Mouse (Mus musculus): ENCODE data around the gene Plekhh2. TPM values are rescaled to one million over a fixed set of nuclear protein-coding genes. Genes with fewer than 3 reads are reported as not detected.

The Plekhh2 gene
- polyA plus RNA-seq (2015; fragmentation: Nextera tagmentation; extraction: Ambion mirVana), result 2.8 and 3.7 TPM in 2 replicates

GRCm38 (mm10) chr17:84511682-84512515 lies at the start of gene Plekhh2:
Gene Plekhh2 (plus strand): TSS chr17:84511895.

GRCm38 (mm10) chr17:84465753-84466608 lies 45.7 kb upstream of the Plekhh2 start, which contains the start of gene Thada:
Gene Thada (minus strand): TSS chr17:84466205.

GRCm38 (mm10) chr17:84626276-84626856 lies 114.7 kb downstream of the Plekhh2 start, which contains the start of gene Dync2li1:
Gene Dync2li1 (plus strand): TSS chr17:84626496.

Other genes starting within 250 kb of the Plekhh2 start
- 1.3 and 2.1 TPM in 2 replicates for gene Thada, start 45.7 kb upstream of the Plekhh2 start, polyA plus RNA-seq (2015; fragmentation: Nextera tagmentation; extraction: Ambion mirVana)
- 10.1 and 10.7 TPM in 2 replicates for gene Dync2li1, start 114.6 kb downstream of the Plekhh2 start, polyA plus RNA-seq (2015; fragmentation: Nextera tagmentation; extraction: Ambion mirVana)
- not detected in 2 replicates for gene Abcg8, start 164.4 kb downstream of the Plekhh2 start, polyA plus RNA-seq (2015; fragmentation: Nextera tagmentation; extraction: Ambion mirVana)
- gene Abcg5, start 171.1 kb downstream of the Plekhh2 start, polyA plus RNA-seq (2015; fragmentation: Nextera tagmentation; extraction: Ambion mirVana), result 0.11 TPM in 1 of 2 replicates, not detected in the other

Measured in skeletal muscle tissue, postnatal 0 days (tissue).